Mouse (Mus musculus): ENCODE data around the gene Nup214.

- no peak for TF ChIP-seq POLR2A (IDR thresholded peaks at IDR 0.05; ENCODE audit: control insufficient read depth, extremely low read depth, insufficient read depth, low read length, poor library complexity)
- no peak for TF ChIP-seq CTCF (IDR thresholded peaks at IDR 0.05; ENCODE audit: borderline replicate concordance, control insufficient read depth, extremely low read depth, insufficient read depth, low read length, poor library complexity)
Observed at GRCm38 (mm10) chr2:32019704-32020103, 45.5 kb downstream of the Nup214 start.

Data from thymus, adult 2 months (tissue).